Mouse (Mus musculus): ENCODE measurements around the gene Sgtb. TPM values are rescaled to one million over a fixed set of nuclear protein-coding genes. Genes with fewer than 3 reads are reported as not detected.

The Sgtb gene
- polyA plus RNA-seq, 1 experiment from 2014 or later: 6.0 TPM

DNA sequence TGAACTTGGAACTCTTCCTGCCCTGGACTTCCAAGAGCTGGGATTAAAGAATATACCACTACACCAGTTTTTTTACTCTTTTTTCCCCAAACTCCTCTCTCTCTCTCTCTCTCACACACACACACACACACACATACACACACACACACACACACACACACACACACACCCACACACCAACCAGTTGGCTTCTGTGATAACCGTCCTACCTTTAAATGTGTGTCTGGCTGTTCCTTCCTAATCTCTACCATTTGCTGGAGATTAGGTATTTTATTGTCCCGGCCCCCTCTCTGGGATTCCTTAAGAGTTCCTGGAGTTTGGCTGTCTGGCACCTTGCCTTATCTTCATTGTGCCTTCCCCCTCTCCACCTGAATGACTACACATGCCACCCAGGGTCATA is 24.9 kb upstream of the Sgtb start:
- Histone ChIP-seq H3K36me3 (no peaks in the 10 kb centered on the region), H3K27ac (no peak overlapping the region), H3K4me3 (replicated peaks) (no peak overlapping the region), H3K4me2 (no peak overlapping the region), H3K4me1 (no peaks in the 10 kb centered on the region), H3K27me3 (replicated peaks) (no peaks in the 10 kb centered on the region), H3K9ac (no peak overlapping the region), H3K9me3 (no peaks in the 10 kb centered on the region)
- 75% methylated on average over 2 of the region's 2 CpGs for whole genome bisulfite sequencing
- ATAC-seq (ENCODE audit: insufficient read depth, low FRiP score, low read depth): no peak

DNA sequence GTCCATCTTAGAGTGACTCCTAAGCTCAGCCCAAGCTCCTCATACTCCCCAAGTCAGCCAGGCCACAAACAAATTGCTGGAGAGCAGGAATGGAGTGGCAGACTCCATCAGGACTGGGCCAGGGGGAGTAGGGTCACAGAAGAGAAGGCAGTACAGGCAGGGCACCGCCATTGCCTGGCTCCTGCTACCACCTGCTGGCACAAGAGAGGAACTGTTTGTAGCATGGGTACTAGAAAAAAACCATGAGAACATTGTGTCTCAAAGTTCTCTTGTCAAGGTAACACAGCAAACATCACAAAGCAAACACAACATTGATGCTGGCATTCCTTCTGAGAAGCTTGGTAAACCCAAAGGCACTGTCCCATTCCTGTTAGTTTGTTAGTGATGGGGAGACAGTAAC is 20.2 kb upstream of the Sgtb start:
- no peak overlapping the region for H3K4me2 ChIP-seq
- 20% methylated on average over 1 of the region's 1 CpGs for WGBS
- H3K36me3 ChIP-seq: no peaks in the 10 kb centered on the region
- no peak overlapping the region for H3K4me3 ChIP-seq (replicated peaks)
- no peaks in the 10 kb centered on the region for H3K27me3 ChIP-seq (replicated peaks)
- no peak overlapping the region for H3K27ac ChIP-seq
- no peak overlapping the region for H3K9ac ChIP-seq
- no peaks in the 10 kb centered on the region for H3K4me1 ChIP-seq
- no peaks in the 10 kb centered on the region for H3K9me3 ChIP-seq
- ATAC-seq (ENCODE audit: insufficient read depth, low FRiP score, low read depth): no peak

GRCm38 (mm10) chr13:104091734-104092133 is 17.8 kb upstream of the Sgtb start:
- H3K4me2 ChIP-seq: no peak overlapping the region
- no peak overlapping the region for H3K27ac ChIP-seq
- no peak overlapping the region for H3K9ac ChIP-seq
- H3K36me3 ChIP-seq: no peaks in the 10 kb centered on the region
- H3K4me1 ChIP-seq: no peaks in the 10 kb centered on the region
- H3K4me3 ChIP-seq (replicated peaks): no peak overlapping the region
- H3K27me3 ChIP-seq (replicated peaks): no peaks in the 10 kb centered on the region
- WGBS: 16% methylated on average over 1 of the region's 1 CpGs
- no peaks in the 10 kb centered on the region for H3K9me3 ChIP-seq
- ATAC-seq (ENCODE audit: insufficient read depth, low FRiP score, low read depth): no peak

DNA sequence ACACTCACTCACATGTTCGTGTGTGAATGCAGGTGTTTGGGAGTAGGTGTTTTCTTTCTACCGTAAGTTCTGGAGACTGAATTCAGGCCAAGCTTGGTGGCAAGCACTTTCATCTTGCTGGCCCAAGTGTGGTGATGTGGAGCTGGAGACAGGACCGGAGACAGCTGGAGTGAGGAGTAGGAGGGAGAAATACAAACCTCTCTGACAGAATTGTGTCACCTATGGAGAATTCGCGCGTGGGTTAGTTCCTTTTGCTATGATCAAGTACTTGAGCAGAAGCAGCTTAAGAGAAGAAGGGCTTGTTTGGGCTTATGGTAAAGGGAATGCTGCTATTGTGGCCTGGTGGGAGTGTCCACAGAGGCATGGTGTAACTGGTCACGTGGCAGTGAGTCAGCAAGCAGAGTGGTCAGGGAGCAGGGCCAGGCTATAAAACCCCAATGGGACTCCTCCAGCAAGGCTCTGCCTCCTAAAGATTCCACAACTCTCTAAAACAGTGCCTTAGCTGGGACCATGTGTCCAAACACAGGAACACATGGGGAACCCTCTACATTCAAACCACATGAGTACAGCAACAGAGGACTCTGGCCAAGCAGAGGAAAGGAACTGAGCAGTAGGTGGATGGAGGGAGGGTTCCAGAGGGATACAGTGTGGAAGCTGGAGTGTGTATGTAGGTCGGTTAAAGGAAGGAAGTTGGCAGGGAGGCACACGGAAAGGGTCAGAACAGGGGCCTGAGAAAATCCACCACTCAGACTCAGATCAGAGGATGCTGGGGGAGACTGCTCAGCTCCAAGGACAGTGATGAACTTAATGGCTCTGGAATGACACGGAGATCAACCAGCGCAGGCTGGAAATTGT is 14.8 kb upstream of the Sgtb start:
- no peaks in the 10 kb centered on the region for H3K27me3 ChIP-seq (replicated peaks)
- H3K4me3 ChIP-seq (replicated peaks): no peak overlapping the region
- no peaks in the 10 kb centered on the region for H3K9me3 ChIP-seq
- no peak overlapping the region for H3K9ac ChIP-seq
- ATAC-seq (ENCODE audit: insufficient read depth, low FRiP score, low read depth): no peak
- H3K4me2 ChIP-seq: no peak overlapping the region
- no peak overlapping the region for H3K27ac ChIP-seq
- no peaks in the 10 kb centered on the region for H3K36me3 ChIP-seq
- H3K4me1 ChIP-seq: no peaks in the 10 kb centered on the region
- WGBS: 74% methylated on average over 11 of the region's 11 CpGs

- Histone ChIP-seq H3K36me3 (peaks cover 3% of the 10 kb centered on the region; the same call in 1 of the 2 replicates), H3K9ac (no peak overlapping the region), H3K4me1 (no peaks in the 10 kb centered on the region), H3K27me3 (replicated peaks) (no peaks in the 10 kb centered on the region), H3K9me3 (no peaks in the 10 kb centered on the region), H3K4me2 (no peak overlapping the region), H3K27ac (no peak overlapping the region), H3K4me3 (replicated peaks) (no peak overlapping the region)
- 55% methylated on average over 7 of the region's 7 CpGs for WGBS
- ATAC-seq (ENCODE audit: insufficient read depth, low FRiP score, low read depth): no peak
Measured at GRCm38 (mm10) chr13:104095955-104096354, 13.6 kb upstream of the Sgtb start.

DNA sequence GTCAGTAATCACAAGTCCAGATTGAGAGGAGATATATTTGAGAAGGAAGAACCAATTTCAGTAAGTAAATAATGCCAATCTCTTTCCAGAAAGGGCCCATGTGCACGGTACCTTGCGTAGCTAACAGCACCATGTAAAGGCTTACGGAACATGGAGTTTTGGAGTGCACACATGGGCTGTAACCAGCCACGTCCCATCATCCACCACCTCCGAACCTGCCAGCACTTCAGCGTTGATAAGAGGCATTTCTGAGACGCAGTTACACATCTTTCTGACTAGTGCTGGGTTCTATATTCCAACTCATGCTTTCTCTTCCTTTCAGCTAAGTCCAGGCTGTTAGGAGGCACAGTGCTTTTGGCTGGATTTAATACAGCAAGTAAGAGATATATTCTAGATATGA is 12.4 kb upstream of the Sgtb start:
- peaks cover 3% of the 10 kb centered on the region; the same call in 1 of the 2 replicates for H3K36me3 ChIP-seq
- 85% methylated on average over 7 of the region's 7 CpGs for WGBS
- no peaks in the 10 kb centered on the region for H3K27me3 ChIP-seq (replicated peaks)
- H3K9me3 ChIP-seq: no peaks in the 10 kb centered on the region
- H3K9ac ChIP-seq: no peak overlapping the region
- no peak overlapping the region for H3K27ac ChIP-seq
- no peak for ATAC-seq (ENCODE audit: insufficient read depth, low FRiP score, low read depth)
- H3K4me1 ChIP-seq: no peaks in the 10 kb centered on the region
- H3K4me2 ChIP-seq: no peak overlapping the region
- H3K4me3 ChIP-seq (replicated peaks): no peak overlapping the region

DNA sequence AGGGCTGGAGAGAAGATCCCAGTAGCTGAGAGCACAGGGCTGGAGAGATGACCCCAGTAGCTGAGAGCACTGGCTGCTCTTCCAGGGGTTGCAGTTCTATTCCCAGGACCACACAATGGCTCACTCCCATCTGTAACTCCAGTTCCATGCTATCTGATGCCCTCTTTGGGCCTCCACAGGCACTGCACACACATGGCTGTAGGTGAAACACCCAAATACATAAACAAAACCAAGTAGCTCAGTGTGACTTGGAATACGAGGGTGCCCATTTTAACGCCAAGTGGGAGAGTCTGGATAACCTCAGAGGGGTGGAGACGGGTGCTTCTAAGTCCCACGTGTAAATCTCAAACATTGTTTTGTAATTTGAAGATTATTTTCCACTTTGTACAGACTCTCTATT is 9.1 kb upstream of the Sgtb start:
- H3K4me3 ChIP-seq (replicated peaks): no peak overlapping the region
- no peak overlapping the region for H3K4me2 ChIP-seq
- no peak for ATAC-seq (ENCODE audit: insufficient read depth, low FRiP score, low read depth)
- peaks cover 3% of the 10 kb centered on the region; the same call in 1 of the 2 replicates for H3K36me3 ChIP-seq
- no peaks in the 10 kb centered on the region for H3K4me1 ChIP-seq
- 78% methylated on average over 4 of the region's 4 CpGs for WGBS
- peaks cover 5% of the 10 kb centered on the region; the same call in 1 of the 2 replicates for H3K9me3 ChIP-seq
- no peak overlapping the region for H3K27ac ChIP-seq
- no peak overlapping the region for H3K9ac ChIP-seq
- H3K27me3 ChIP-seq (replicated peaks): no peaks in the 10 kb centered on the region

GRCm38 (mm10) chr13:104101606-104102235 is 7.8 kb upstream of the Sgtb start:
- Histone ChIP-seq H3K27me3 (replicated peaks) (no peaks in the 10 kb centered on the region), H3K4me2 (no peak overlapping the region), H3K4me1 (no peaks in the 10 kb centered on the region), H3K4me3 (replicated peaks) (no peak overlapping the region), H3K27ac (no peak overlapping the region), H3K9me3 (peaks cover 5% of the 10 kb centered on the region; the same call in 1 of the 2 replicates), H3K36me3 (peaks cover 3% of the 10 kb centered on the region; the same call in 1 of the 2 replicates), H3K9ac (no peak overlapping the region)
- WGBS: 79% methylated on average over 5 of the region's 5 CpGs
- no peak for ATAC-seq (ENCODE audit: insufficient read depth, low FRiP score, low read depth)

DNA sequence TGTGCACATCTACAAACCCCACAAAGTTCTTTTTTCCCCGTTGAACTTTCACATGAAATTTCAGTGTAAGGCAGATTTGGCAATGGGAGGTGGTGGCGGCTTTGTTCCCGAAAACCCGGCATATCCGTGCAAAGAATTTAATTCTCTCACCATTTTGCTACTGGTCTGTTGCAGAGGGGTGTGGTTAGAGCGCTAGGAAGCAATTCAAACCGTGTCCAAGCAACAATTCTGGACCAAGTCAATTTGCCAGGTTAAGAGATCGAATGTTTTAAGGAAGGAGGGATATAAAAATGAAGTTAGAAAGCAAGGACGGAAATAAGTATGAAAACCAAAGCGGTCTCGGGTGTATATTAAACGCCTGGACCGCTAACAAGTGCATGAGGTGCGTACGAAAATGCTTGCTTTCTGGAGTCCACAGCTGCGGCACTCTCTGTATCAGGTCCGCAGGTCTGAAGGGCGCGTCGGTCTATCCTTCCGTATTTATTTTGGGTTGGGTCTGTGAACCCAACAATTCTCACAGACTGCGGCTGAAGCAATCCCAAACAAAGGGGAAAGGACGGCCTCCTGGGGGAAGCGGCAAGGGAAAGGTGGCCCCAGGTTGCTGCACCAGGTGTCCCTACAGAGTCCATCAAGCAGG is 772 bp upstream of the Sgtb start:
- 1% methylated on average over 24 of the region's 24 CpGs for WGBS
- peaks cover 3% of the 10 kb centered on the region; the same call in 1 of the 2 replicates for H3K9me3 ChIP-seq
- no peaks in the 10 kb centered on the region for H3K27me3 ChIP-seq (replicated peaks)
- peak overlapping the region; percentile 62 for H3K9ac ChIP-seq
- peak overlapping the region; percentile 80 for H3K27ac ChIP-seq
- H3K4me3 ChIP-seq (replicated peaks): peak overlapping the region; percentile 86
- ATAC-seq (ENCODE audit: insufficient read depth, low FRiP score, low read depth): peak; percentile 5; the same call in 1 of the 2 replicates
- no peaks in the 10 kb centered on the region for H3K4me1 ChIP-seq
- no peaks in the 10 kb centered on the region for H3K36me3 ChIP-seq
- H3K4me2 ChIP-seq: peak overlapping the region; percentile 97

DNA sequence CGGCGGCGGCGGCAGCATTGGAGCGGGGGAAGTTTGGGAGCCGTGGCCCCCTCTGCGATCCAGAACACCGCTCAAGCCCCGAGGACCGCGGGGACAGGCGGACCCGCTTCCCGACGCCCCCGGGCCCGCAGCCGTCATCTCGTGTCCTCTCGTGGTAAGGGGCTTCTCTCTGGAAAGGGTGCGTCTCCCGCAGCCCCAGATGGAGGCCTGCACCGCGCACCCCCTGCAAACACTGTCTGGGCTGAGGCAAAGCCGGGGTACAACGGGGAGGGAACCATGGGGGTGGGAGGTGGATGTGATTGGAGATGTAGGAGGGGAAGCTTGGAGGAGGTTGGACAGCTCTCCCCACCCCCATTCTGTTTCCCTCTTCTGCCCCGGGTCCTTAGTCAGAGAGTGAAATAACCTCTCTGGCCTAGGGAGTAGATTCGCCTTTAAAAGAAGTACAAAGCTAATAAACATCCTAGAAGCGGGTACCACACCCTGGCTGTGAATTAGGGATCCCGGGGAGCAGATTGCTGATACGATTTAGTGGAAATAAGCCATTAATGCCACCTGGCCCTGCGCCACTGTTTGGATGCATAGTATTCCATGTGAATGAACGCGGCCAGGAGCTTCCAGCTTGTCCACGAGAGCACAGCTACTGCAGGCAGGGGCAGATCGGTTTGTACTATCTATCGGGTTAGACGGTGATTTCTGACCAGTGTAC is 428 bp downstream of the Sgtb start:
- ATAC-seq (ENCODE audit: insufficient read depth, low FRiP score, low read depth): peak; percentile 45
- 1% methylated on average over 38 of the region's 38 CpGs for WGBS
- no peaks in the 10 kb centered on the region for H3K4me1 ChIP-seq
- no peaks in the 10 kb centered on the region for H3K27me3 ChIP-seq (replicated peaks)
- H3K9ac ChIP-seq: peak overlapping the region; percentile 48; the same call in 1 of the 2 replicates
- peak overlapping the region; percentile 57; the same call in 1 of the 2 replicates for H3K27ac ChIP-seq
- H3K9me3 ChIP-seq: no peaks in the 10 kb centered on the region
- peak overlapping the region; percentile 86 for H3K4me3 ChIP-seq (replicated peaks)
- peak overlapping the region; percentile 97 for H3K4me2 ChIP-seq
- H3K36me3 ChIP-seq: no peaks in the 10 kb centered on the region

DNA sequence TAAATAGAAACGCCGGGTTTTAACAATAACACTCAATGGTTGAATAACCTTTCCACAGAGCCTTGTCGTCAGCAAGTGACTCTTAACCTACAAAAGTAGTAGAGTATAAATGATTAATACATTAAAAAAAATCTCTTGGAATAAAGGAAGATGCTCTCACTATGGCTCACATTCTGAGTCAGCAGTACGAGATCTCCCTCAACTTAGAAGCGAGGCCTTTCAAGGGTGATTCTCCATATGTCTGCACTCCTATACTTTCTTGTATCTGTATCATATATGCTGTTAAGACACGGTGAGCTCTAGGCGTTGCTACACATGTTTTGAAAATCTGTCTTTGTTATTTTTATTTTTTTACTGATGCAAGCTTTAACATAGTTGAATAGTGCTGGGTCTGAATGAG is 985 bp downstream of the Sgtb start:
- Histone ChIP-seq H3K4me1 (no peaks in the 10 kb centered on the region), H3K27ac (no peak overlapping the region), H3K9ac (no peak overlapping the region), H3K4me2 (peak overlapping the region; percentile 97), H3K27me3 (replicated peaks) (no peaks in the 10 kb centered on the region), H3K4me3 (replicated peaks) (peak overlapping the region; percentile 86), H3K9me3 (no peaks in the 10 kb centered on the region), H3K36me3 (no peaks in the 10 kb centered on the region)
- no peak for ATAC-seq (ENCODE audit: insufficient read depth, low FRiP score, low read depth)
- WGBS: 39% methylated on average over 7 of the region's 7 CpGs

All from stomach, embryonic 15.5 days (tissue).